Mouse (Mus musculus) adrenal gland, postnatal 0 days (tissue): ENCODE measurements around the gene 1700003E16Rik. TPM values are rescaled to one million over a fixed set of nuclear protein-coding genes. Genes with fewer than 3 reads are reported as not detected.

Experiments
- polyA plus RNA-seq: library from polyadenylated mRNA; unstranded; fragments of >200 nt; fragmentation: Nextera tagmentation; extraction: Ambion mirVana; gene quantifications from 2 replicates; pipeline ENCODE4 v1.2.1, GENCODE M21; 2015

Gene 1700003E16Rik
- polyA plus RNA-seq: 0.41 and 0.72 TPM in 2 replicates

DNA sequence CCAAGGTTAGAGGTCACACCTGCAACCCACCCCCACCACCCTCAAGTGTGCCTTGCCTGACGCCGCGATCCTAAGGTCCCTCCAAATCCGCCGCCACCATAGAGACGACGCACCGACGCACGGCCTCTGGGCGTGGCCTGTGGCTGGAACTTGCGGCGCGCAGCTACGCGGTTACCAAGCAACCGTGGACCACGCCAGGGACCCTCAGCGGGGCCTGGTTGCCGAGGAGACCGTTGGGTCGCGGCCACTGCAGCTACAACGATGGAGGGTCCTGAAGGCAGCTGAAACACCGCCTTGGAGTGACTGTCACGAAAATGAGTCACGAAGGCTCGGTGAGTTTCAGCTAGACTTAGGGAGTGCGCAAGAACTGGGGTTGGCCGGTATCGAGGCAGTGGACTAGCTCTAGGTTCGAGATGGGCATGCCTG is at the start of gene 1700003E16Rik, which contains the start of gene Wdr54:
1700003E16Rik (plus strand) TSS at position 146 of the 426 bp plus-strand sequence.
Wdr54 (minus strand) TSS at position 139 of the 426 bp plus-strand sequence.

DNA sequence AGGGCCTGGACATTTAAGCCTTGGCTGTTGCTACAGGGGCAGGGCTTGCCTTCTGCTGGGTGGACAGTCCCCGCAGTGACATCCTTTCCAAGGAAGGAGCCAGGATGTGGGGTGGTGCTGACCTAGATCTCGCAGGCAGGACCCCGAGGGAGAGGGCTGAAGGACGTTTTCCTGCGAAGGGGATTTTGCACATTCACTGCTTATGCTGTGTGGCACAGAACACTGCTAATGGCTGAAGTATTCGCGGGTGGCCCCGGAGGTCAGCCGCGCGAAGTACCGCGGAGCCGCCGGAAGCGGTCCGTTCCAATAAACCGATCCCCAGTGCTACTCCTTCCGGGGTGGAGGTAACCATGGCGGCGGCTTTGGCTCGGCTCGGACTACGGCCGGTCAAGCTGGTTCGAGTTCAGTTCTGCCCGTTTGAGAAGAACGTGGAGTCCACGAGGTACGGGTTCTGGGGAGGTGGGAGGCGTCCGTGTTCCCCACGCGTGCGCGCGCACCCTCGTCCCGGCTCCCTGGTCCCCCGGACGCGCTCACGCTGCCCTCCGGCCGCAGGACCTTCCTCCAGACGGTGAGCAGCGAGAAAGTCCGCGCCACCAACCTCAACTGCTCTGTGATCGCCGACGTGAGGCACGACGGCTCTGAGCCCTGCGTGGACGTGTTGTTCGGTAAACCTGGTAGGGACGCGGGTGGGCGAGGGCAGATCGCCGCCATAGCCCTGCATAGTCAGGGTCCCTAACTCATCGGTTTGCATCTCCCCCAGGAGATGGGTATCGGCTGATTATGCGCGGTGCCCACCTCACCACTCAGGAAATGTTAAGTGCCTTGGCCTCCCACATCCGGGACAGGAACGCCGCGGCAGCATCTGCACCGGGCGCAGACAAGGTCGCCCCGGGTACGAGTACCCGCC is 47.2 kb upstream of the 1700003E16Rik start, which contains the start of gene Mrpl53:
Mrpl53 (plus strand) TSS at position 279 of the 907 bp plus-strand sequence.

DNA sequence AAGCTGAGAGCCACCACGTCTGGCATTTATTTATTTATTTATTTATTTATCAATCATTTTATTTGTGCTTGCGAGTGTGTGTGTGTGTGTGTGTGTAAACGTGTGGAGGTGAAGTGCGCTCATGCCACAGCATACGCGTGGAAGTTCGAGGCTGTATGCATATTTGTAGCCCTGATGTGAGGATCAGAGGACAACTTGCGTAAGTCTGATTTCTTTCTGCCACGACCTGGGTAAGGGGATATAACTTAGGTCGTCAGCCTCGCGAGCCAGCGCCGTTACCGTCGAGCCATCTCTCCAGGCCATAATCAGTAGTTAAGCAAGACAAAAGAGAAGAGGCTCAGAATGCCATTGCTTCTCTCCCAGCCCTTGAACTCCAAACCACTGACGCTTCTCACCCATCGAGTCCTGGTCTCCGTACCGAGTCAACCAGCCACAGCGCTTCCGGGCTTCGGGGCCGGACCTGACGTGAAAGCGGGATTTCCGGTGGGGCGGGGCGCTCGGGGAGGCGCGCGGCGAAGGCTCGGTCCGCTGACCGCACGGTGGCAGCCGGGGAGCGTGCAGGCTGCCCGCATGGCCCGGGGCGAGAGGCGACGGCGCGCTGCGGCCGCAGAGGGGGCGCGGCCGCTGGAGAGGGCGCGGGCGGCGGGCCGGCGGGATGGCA is 41.1 kb upstream of the 1700003E16Rik start, which contains the start of gene Mogs:
Mogs (plus strand) TSS at position 486 of the 661 bp plus-strand sequence.

DNA sequence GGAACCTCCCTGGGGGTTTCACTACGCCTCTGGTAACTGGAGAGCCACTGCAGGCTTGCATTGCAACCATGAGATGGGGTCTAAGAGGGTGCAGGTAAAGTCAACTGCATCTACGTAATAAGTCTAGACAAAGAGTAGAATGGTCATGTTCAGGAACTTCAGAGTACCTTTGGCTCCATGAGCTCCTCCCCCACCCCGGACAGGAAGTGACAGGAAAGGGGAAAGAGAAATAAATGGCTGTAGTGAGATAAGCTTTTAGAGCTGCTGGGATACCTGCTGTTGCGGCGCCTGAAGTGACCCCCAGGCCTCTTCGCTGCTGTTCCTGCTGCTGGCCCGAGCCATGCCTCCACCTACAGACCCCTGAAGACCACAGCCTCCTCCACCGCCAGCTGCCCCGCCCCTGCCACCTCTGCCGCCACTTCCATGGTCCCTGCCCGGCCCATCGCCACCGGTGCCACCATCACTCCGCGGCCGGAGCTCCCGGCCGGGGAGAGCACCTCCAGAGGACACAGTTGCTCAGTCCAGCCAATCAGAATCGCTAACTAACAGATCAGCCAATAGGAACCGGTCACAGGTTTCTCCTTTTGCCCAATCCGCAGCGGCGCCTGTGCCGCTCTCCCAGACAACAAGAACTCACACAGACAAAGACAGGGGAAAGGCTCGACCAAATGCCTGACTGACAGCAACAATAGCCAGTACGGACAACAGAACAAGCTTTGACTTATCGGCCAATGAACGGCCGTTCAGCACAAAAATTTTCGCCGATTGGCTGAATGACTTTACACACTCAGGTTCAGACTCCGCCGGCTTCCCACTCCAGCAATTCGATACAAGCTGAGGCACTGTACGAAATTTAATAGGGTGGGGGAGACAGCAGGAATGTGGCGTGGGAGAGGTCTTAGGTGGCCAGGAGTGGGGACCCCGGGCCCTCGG is 35.0 kb upstream of the 1700003E16Rik start, which contains the start of gene Wbp1:
Wbp1 (minus strand) TSS at position 630 of the 933 bp plus-strand sequence.

DNA sequence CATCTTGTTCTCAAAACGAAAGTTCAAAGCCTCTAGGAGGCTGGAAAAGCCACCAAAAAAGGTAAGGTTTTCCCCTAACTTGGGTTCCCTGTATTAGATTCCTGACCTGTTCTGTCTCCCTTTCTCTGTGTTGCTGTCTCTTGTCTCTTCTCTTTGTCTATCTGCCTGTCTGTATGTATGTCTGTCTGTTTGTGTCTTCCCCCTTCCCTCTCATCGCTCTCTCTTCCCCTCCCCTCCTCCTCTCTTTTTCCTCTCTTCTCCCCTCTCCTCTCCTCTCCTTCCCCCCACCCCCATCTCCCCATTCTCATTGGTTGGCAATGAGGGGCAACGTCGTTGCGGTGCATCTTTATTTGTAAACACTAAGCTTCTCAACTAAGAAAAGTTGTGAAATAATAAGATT is 30.9 kb upstream of the 1700003E16Rik start, which contains the start of gene Ino80b:
Ino80b (minus strand) TSS at position 101 of the 400 bp plus-strand sequence.

DNA sequence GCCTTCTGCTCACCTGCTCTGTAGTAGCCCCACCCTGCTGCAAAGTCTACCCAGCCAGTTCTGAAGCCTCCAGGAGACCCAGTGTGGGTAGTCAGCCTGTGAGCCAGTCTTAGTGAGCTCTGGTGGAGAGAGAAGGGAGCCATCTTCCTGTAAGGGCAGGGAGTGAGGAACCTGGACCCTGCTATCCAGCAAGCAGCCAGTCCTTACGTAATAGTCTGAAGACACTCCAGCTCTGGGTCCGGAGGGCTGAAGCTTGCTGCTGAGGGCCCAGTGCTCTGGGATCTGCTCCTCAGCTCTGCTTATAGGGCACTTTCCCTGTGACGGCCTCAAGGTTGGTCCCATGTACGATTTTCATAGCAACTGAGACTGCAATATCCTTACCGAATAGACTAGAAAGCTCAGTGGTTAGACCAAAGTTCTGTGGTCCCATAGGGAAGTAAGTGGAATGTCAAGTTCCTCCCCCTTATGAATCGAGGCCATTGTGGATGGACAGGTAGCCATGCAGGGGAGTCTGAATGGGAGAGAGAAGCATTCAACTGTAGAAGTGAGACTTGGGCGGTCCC is 21.2 kb upstream of the 1700003E16Rik start, which contains the start of gene Rtkn:
Rtkn (plus strand) TSS at position 513 of the 563 bp plus-strand sequence.

DNA sequence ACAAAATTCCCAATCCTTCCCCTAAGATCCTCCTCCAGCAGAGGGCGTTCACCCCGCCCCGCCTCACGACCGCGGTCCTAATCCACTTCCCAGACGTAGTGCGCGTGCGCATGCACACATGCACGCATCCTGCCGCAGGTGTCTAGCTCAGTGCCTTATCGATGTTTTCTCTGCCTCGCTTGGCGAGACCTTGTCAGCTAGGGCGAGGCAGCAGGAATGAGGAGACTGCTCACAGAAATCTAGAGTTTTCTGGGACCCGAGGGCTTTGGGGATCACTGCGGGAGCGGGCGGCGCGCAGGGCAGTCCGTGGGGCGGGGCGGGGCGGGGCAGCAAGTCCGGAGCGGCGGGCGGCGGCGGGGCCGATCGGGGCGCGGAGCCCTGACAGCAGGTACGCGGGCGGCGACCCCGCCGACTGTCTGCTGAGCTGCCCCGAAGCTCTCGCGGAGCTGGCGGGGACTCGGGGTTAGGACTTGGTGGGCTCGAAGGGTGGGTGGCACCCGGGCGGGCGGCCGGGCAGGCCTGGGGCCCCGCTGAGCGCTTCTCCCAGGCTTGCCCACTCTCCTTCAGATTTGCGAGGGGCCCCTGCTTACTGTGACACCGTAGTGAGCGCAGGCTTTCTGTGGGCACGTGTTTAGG is 9.5 kb downstream of the 1700003E16Rik start, which contains the start of gene Dctn1:
Dctn1 (plus strand) TSS at position 314 of the 636 bp plus-strand sequence.

Other genes starting within 250 kb of the 1700003E16Rik start
- 1.8 and 6.6 TPM in 2 replicates for gene Sema4f, start 216.6 kb upstream of the 1700003E16Rik start, polyA plus RNA-seq
- gene M1ap, start 209.5 kb upstream of the 1700003E16Rik start, polyA plus RNA-seq: 0.95 and 1.8 TPM in 2 replicates
- 10.4 and 13.8 TPM in 2 replicates for gene Dok1, start 122.9 kb upstream of the 1700003E16Rik start, polyA plus RNA-seq
- 8.0 and 10.3 TPM in 2 replicates for gene Loxl3, start 122.2 kb upstream of the 1700003E16Rik start, polyA plus RNA-seq
- gene Aup1, start 101.9 kb upstream of the 1700003E16Rik start, polyA plus RNA-seq: 125 and 198 TPM in 2 replicates
- gene Htra2, start 101.1 kb upstream of the 1700003E16Rik start, polyA plus RNA-seq: 72.7 and 85.4 TPM in 2 replicates
- gene Dqx1, start 98.6 kb upstream of the 1700003E16Rik start, polyA plus RNA-seq: 2.2 and 2.9 TPM in 2 replicates
- gene Tlx2, start 86.1 kb upstream of the 1700003E16Rik start, polyA plus RNA-seq: 47.4 and 57.0 TPM in 2 replicates
- 77.1 and 86.5 TPM in 2 replicates for gene Pcgf1, start 78.5 kb upstream of the 1700003E16Rik start, polyA plus RNA-seq
- gene Lbx2, start 70.0 kb upstream of the 1700003E16Rik start, polyA plus RNA-seq: 32.9 and 50.3 TPM in 2 replicates
- gene Ccdc142, start 54.8 kb upstream of the 1700003E16Rik start, polyA plus RNA-seq: 1.6 and 5.7 TPM in 2 replicates
- gene Gm42688, start 54.8 kb upstream of the 1700003E16Rik start, polyA plus RNA-seq: 2.5 and 5.4 TPM in 2 replicates
- 177 and 257 TPM in 2 replicates for gene Mrpl53, start 47.4 kb upstream of the 1700003E16Rik start, polyA plus RNA-seq
- gene Mogs, start 40.9 kb upstream of the 1700003E16Rik start, polyA plus RNA-seq: 25.9 and 42.3 TPM in 2 replicates
- 78.7 and 93.8 TPM in 2 replicates for gene Wbp1, start 34.8 kb upstream of the 1700003E16Rik start, polyA plus RNA-seq
- gene Ino80b, start 31.0 kb upstream of the 1700003E16Rik start, polyA plus RNA-seq: 13.7 and 17.2 TPM in 2 replicates
- gene Rtkn, start 20.9 kb upstream of the 1700003E16Rik start, polyA plus RNA-seq: 16.9 and 27.2 TPM in 2 replicates
- 2.9 and 4.3 TPM in 2 replicates for gene Wdr54, start within 50 bp of the 1700003E16Rik start, polyA plus RNA-seq
- 60.7 and 63.9 TPM in 2 replicates for gene Dctn1, start 9.5 kb downstream of the 1700003E16Rik start, polyA plus RNA-seq
- 0.12 TPM in 1 of 2 replicates, not detected in the other for gene Slc4a5, start 63.4 kb downstream of the 1700003E16Rik start, polyA plus RNA-seq
- 18.6 and 19.4 TPM in 2 replicates for gene Mthfd2, start 169.5 kb downstream of the 1700003E16Rik start, polyA plus RNA-seq
- gene Mob1a, start 169.6 kb downstream of the 1700003E16Rik start, polyA plus RNA-seq: 33.9 and 40.3 TPM in 2 replicates
- 308 and 352 TPM in 2 replicates for gene Bola3, start 192.7 kb downstream of the 1700003E16Rik start, polyA plus RNA-seq